Mouse (Mus musculus) liver, embryonic 14.5 days (tissue): Measurements from ENCODE around the gene Itpk1. TPM values are rescaled to one million over a fixed set of nuclear protein-coding genes. Genes with fewer than 3 reads are reported as not detected.

Experiments
- ATAC-seq: fragments of 200-750 bp; cut with Nextera tagmentation; 2 replicates; pipeline ENCODE4 v1.8.0; 2017; ENCODE audit warnings: moderate number of reproducible peaks, mild to moderate bottlenecking, moderate library complexity; ENCODE audit not compliant: insufficient read depth
- DNase-seq, 3 experiments: peaks; one replicate each; pipeline ENCODE4 v3.0.0-alpha.2; 2012 to 2013; ENCODE audit warnings: low read depth in 3 of 3, low spot score in 3 of 3
- H3K27ac ChIP-seq: fragments of 300-500 bp; sonication (generic); 2 replicates; pipeline ENCODE4 v1.5.1; 2014; ENCODE audit warnings: moderate library complexity, mild to moderate bottlenecking, control low read depth, inconsistent platforms
- H3K27me3 ChIP-seq: fragments of 300-500 bp; sonication (generic); 2 replicates; pipeline ENCODE4 v1.6.1; 2014; ENCODE audit warnings: mild to moderate bottlenecking, low read length, moderate library complexity; ENCODE audit not compliant: control insufficient read depth, insufficient read depth
- H3K36me3 ChIP-seq: fragments of 300-500 bp; sonication (generic); replicated peaks from 2 replicates; pipeline ENCODE4 v1.6.1; 2014; ENCODE audit warnings: low read depth; ENCODE audit not compliant: control insufficient read depth, insufficient read depth
- H3K4me1 ChIP-seq, 2 experiments: fragments of 200-500 bp in 1 of 2; fragments of 300-500 bp in 1 of 2; sonication (generic) in 1 of 2; replicated peaks; 2 replicates each; pipeline ENCODE4 v1.6.1; 2012 to 2014; ENCODE audit warnings: antibody characterized with exemption in 1 of 2, inconsistent platforms in 1 of 2, low read length in 1 of 2; ENCODE audit not compliant: control insufficient read depth in 2 of 2, insufficient read depth in 2 of 2
- H3K4me2 ChIP-seq: fragments of 300-500 bp; sonication (generic); 2 replicates; pipeline ENCODE4 v1.6.1; 2014; ENCODE audit warnings: low read depth, mild to moderate bottlenecking, control low read depth, moderate library complexity
- H3K4me3 ChIP-seq, 2 experiments: fragments of 200-500 bp in 1 of 2; fragments of 300-500 bp in 1 of 2; sonication (generic) in 1 of 2; 2 replicates each; pipeline ENCODE4 v1.5.1; 2012 to 2014; ENCODE audit warnings: low read depth in 2 of 2, low read length in 2 of 2, mild to moderate bottlenecking in 2 of 2, control low read depth in 1 of 2, inconsistent platforms in 1 of 2, moderate library complexity in 1 of 2; ENCODE audit not compliant: insufficient read depth in 1 of 2
- H3K9ac ChIP-seq: fragments of 300-500 bp; sonication (generic); replicated peaks from 2 replicates; pipeline ENCODE4 v1.6.1; 2014; ENCODE audit warnings: mild to moderate bottlenecking, control low read depth, moderate library complexity
- H3K9me3 ChIP-seq: fragments of 300-500 bp; sonication (generic); 2 replicates; pipeline ENCODE4 v1.6.1; 2016; ENCODE audit warnings: low read length, mixed read lengths; ENCODE audit not compliant: control insufficient read depth
- CTCF ChIP-seq: IDR thresholded peaks from 2 replicates; pipeline ENCODE4 v1.5.1; 2016; ENCODE audit warnings: antibody characterized with exemption, low read depth, control low read depth
- EP300 ChIP-seq: IDR thresholded peaks from 2 replicates; pipeline ENCODE4 v1.6.1; 2016; ENCODE audit warnings: antibody characterized with exemption, low read depth
- WGBS: fragments of 180-500 bp; shearing (Covaris S2); extraction: QIAGEN DNeasy Blood & Tissue Kit; methylation state at CpG from one replicate; pipeline ENCODE4 v1.1.7; 2014; ENCODE audit not compliant: insufficient replicate concordance; 5-methylcytosine and 5-hydroxymethylcytosine counted together
- polyA plus RNA-seq, 2 experiments: library from polyadenylated mRNA; depleted of rRNA in 1 of 2; stranded (reverse) in 1 of 2; unstranded in 1 of 2; fragments of >200 nt; fragmentation: Nextera tagmentation in 1 of 2; extraction: Ambion mirVana in 1 of 2; gene quantifications; 2 replicates each; pipeline versions ENCODE4 v1.2.1 to v1.2.3; 2012 to 2014

Itpk1 gene
- polyA plus RNA-seq, 2 experiments, result 2.3 to 2.4 TPM

DNA sequence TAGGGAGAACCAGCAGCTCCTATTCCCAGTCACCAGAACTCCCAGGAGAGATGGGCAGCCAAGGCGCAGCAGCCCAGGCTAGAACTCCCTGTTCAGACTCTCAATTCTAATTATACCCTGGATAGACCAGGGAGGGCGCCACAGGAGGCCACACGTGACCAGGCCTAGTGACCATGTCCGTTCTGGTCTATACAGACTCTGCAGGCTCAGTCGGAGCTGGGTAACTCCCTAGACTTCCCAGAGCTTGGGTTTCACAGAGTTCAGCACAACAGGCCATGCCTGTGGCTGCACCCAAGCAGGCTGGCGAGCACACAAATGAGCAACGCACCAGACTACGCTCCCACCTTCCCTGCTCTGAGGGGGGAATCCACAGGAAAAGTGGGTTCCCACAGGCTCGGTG lies 110.1 kb downstream of the Itpk1 start:
- Histone ChIP-seq H3K27me3 (no peaks in the 10 kb centered on the region), H3K4me3 (no peak overlapping the region), H3K9ac (no peak overlapping the region), H3K4me2 (no peak overlapping the region), H3K27ac (no peak overlapping the region), H3K36me3 (no peaks in the 10 kb centered on the region), H3K9me3 (peaks cover 2% of the 10 kb centered on the region; the same call in 1 of the 2 replicates), H3K4me1 (no peaks in the 10 kb centered on the region)
- ATAC-seq, result no peak
- 75% methylated on average over 9 of the region's 9 CpGs for WGBS
- TF ChIP-seq EP300 (no peak), CTCF (no peak)
- DNase-seq, result no peak

DNA sequence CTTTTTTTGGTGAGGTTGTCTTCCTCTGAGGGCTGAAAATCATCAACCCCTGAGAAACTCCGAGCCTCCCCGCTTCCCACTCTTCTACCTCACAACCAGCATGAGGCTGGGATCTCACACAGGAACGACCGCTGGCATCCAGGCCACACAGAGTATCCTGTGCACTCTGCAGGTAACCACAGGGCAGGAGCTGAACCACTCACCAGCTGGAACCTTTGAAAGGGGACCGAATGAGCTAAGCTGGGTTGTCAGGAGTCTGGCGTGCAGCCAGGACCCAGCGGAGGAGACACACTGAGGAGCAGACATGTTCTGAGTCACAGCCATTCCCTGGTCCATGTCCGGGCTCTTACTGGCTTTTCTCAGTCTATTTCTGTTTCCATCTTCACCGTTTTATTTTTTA lies 111.0 kb downstream of the Itpk1 start:
- peaks cover 2% of the 10 kb centered on the region; the same call in 1 of the 2 replicates for H3K9me3 ChIP-seq
- no peak for TF ChIP-seq EP300
- TF ChIP-seq CTCF, result no peak
- H3K27ac ChIP-seq, result no peak overlapping the region
- DNase-seq (no peak), ATAC-seq (no peak)
- no peaks in the 10 kb centered on the region for H3K4me1 ChIP-seq
- no peaks in the 10 kb centered on the region for H3K27me3 ChIP-seq
- H3K9ac ChIP-seq, result no peak overlapping the region
- no peaks in the 10 kb centered on the region for H3K36me3 ChIP-seq
- H3K4me2 ChIP-seq, result no peak overlapping the region
- 77% methylated on average over 9 of the region's 9 CpGs for WGBS
- no peak overlapping the region for H3K4me3 ChIP-seq

GRCm38 (mm10) chr12:102590711-102591360 lies 113.9 kb downstream of the Itpk1 start:
- no peak overlapping the region for H3K4me2 ChIP-seq
- no peaks in the 10 kb centered on the region for H3K9me3 ChIP-seq
- no peaks in the 10 kb centered on the region for H3K4me1 ChIP-seq
- H3K36me3 ChIP-seq, result no peaks in the 10 kb centered on the region
- no peak for DNase-seq
- H3K27me3 ChIP-seq, result no peaks in the 10 kb centered on the region
- ATAC-seq, result no peak
- TF ChIP-seq EP300 (no peak), CTCF (no peak)
- WGBS, result 82% methylated on average over 17 of the region's 17 CpGs
- H3K4me3 ChIP-seq, result no peak overlapping the region
- H3K27ac ChIP-seq, result no peak overlapping the region
- no peak overlapping the region for H3K9ac ChIP-seq

DNA sequence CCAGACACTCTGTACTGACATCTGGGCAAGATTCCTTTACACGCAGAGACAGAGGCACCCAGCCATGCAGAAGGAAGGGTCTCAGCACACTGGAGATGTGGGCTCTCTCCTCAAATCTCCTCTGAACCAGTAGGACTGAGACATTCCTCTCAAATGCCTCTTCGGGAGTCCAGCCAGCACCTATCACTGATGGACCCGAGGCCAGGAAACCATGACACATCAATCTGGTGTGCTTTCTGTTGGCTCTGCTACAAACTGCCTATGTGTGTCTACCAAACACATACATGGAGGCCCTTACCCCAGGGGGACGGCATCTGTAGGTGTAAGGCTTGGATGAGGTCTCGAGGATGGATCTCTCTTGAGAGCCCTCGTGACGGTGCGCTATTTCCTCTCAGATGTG lies 117.6 kb downstream of the Itpk1 start:
- no peak for DNase-seq
- ATAC-seq, result no peak

GRCm38 (mm10) chr12:102586286-102586881 lies 118.3 kb downstream of the Itpk1 start:
- Histone ChIP-seq H3K4me3 (no peak overlapping the region), H3K9me3 (no peaks in the 10 kb centered on the region), H3K27ac (no peak overlapping the region), H3K4me2 (no peak overlapping the region), H3K4me1 (no peaks in the 10 kb centered on the region), H3K9ac (no peak overlapping the region), H3K27me3 (no peaks in the 10 kb centered on the region), H3K36me3 (no peaks in the 10 kb centered on the region)
- no peak for DNase-seq
- ATAC-seq, result no peak
- WGBS, result 56% methylated on average over 9 of the region's 9 CpGs
- TF ChIP-seq CTCF, result no peak
- no peak for TF ChIP-seq EP300

More for the DNA sequence above, 117.6 kb downstream of the Itpk1 start:
- no peak overlapping the region for H3K9ac ChIP-seq
- no peaks in the 10 kb centered on the region for H3K27me3 ChIP-seq
- WGBS, result 78% methylated on average over 8 of the region's 8 CpGs
- H3K4me3 ChIP-seq, result no peak overlapping the region
- H3K4me2 ChIP-seq, result no peak overlapping the region
- no peak overlapping the region for H3K27ac ChIP-seq
- H3K9me3 ChIP-seq, result no peaks in the 10 kb centered on the region
- no peaks in the 10 kb centered on the region for H3K4me1 ChIP-seq
- TF ChIP-seq EP300, result no peak
- H3K36me3 ChIP-seq, result no peaks in the 10 kb centered on the region
